Mouse (Mus musculus): Measurements from ENCODE around the gene 1700003E16Rik.

The 1700003E16Rik gene

GRCm38 (mm10) chr6:83186946-83187345, 30.7 kb downstream of the 1700003E16Rik start:
- no peak for ATAC-seq (ENCODE audit: insufficient number of reproducible peaks, low FRiP score, low TSS enrichment)

GRCm38 (mm10) chr6:83193571-83193970, 37.4 kb downstream of the 1700003E16Rik start:
- ATAC-seq (ENCODE audit: insufficient number of reproducible peaks, low FRiP score, low TSS enrichment): no peak

- peak; percentile 76 for ATAC-seq (ENCODE audit: insufficient number of reproducible peaks, low FRiP score, low TSS enrichment)
These were observed 41.3 kb downstream of the 1700003E16Rik start for GRCm38 (mm10) chr6:83197345-83198004.

GRCm38 (mm10) chr6:83203320-83203719, 47.1 kb downstream of the 1700003E16Rik start:
- no peak for ATAC-seq (ENCODE audit: insufficient number of reproducible peaks, low FRiP score, low TSS enrichment)

GRCm38 (mm10) chr6:83205851-83206250, 49.6 kb downstream of the 1700003E16Rik start:
- ATAC-seq (ENCODE audit: insufficient number of reproducible peaks, low FRiP score, low TSS enrichment): no peak

- no peak for ATAC-seq (ENCODE audit: insufficient number of reproducible peaks, low FRiP score, low TSS enrichment)
These were observed 50.1 kb downstream of the 1700003E16Rik start for GRCm38 (mm10) chr6:83206321-83206720.

GRCm38 (mm10) chr6:83207361-83208049, 51.3 kb downstream of the 1700003E16Rik start:
- ATAC-seq (ENCODE audit: insufficient number of reproducible peaks, low FRiP score, low TSS enrichment): no peak

GRCm38 (mm10) chr6:83208050-83208400, 51.8 kb downstream of the 1700003E16Rik start:
- ATAC-seq (ENCODE audit: insufficient number of reproducible peaks, low FRiP score, low TSS enrichment): no peak

GRCm38 (mm10) chr6:83210495-83210894, 54.3 kb downstream of the 1700003E16Rik start:
- ATAC-seq (ENCODE audit: insufficient number of reproducible peaks, low FRiP score, low TSS enrichment): no peak

- no peak for ATAC-seq (ENCODE audit: insufficient number of reproducible peaks, low FRiP score, low TSS enrichment)
These were observed 55.3 kb downstream of the 1700003E16Rik start for GRCm38 (mm10) chr6:83211526-83211925.

All from cerebellum, adult (tissue).